Mouse (Mus musculus): ENCODE measurements around the gene Kif19a.

DNA sequence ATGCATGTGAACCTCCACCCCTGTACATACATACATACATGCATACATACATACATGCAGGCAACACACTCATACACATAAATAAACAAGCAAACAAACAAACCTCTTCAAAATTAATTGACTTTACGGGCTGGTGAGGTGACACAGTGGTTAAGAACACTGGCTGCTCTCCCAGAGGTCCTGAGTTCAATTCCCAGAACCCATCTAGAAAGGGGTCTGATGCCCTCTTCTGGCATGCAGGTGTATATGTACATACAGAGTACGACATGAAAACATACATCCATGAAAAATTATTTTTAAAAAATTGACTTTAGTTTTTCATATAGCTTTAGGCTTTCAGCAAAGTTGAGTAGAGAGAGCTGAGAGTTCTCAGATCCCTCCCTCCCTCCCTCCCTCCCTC, 29.1 kb upstream of the Kif19a start:
- no peak for TF ChIP-seq CTCF (IDR thresholded peaks at IDR 0.05; ENCODE audit: control insufficient read depth, insufficient read depth, low read length)
- no peak for TF ChIP-seq POLR2A (IDR thresholded peaks at IDR 0.05; ENCODE audit: borderline replicate concordance, control insufficient read depth, low read depth, low read length)
